Mouse (Mus musculus): ENCODE measurements around the gene S100a13.

Gene S100a13

DNA sequence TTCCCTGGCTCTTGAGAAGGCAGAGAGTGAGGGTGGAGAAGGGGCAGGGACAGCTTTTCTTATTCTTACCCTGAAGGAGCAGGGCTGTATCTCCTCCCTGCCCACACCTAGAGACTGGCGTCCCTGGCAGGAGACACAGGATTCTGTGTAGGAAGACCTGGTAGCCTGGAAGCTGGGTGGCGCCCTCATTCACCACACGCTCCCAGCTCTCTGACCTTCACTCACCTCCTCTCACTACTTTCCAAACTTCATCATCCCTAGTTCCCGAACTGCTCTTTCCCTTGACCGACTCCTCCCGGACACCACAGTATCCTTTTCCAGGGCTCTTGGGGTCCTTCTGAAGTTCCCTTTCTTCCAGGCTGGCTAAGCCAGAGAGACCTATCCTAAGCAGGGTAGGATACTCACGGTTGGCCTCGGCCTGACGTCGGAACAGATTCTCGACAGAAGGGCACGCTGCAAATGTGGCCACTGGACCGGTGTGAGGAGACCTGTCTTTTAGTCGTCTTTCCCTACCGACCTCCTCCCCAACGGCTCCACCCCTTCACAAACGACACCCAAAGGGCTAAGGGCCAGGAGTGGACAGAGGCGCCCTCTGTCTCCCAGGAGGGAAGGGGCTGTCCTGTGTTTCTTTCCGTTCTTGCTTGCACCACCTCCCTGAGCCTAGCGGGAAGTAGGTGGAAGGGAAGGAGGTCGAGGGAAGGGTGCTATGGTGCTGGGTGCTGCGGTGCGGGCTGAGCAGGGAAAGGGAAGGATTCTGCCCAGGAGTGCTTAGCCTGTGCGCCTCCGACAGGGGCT lies at the start of gene S100a13, which contains the start of gene S100a1:
TSS of gene S100a13 (plus strand) at position 640 of the 795 bp plus-strand sequence.
TSS of gene S100a1 (minus strand) at position 597 of the 795 bp plus-strand sequence.
- peak; percentile 31 for DNase-seq (ENCODE audit: extremely low read depth, low read depth)

DNA sequence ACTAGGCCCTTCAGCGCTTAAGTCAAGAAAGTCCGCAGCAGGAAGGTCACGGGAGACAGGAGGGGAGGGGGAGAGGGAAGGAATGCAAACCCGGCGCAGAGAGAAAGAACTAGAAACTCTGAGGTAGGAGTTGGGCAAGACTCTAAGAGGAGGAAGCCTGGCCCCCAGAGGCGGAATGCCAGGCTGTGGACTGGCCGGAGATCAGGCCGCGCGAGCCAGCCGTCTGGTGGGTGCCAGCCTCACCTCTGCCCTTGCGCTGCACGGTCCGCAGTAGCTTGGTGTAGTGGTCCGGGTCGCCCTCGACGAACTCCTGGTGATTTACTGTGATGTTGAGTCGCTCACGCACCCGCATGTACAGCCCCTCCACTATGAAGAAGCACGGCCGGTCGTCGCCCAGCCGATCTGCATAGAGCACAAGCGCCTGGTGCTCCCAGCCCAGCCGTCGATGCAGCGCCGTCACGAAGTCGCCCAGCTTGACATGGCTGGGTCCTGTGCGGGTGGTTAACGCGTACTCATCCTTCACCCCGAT lies 49.6 kb upstream of the S100a13 start:
- no peak for DNase-seq (ENCODE audit: extremely low read depth, low read depth)

DNA sequence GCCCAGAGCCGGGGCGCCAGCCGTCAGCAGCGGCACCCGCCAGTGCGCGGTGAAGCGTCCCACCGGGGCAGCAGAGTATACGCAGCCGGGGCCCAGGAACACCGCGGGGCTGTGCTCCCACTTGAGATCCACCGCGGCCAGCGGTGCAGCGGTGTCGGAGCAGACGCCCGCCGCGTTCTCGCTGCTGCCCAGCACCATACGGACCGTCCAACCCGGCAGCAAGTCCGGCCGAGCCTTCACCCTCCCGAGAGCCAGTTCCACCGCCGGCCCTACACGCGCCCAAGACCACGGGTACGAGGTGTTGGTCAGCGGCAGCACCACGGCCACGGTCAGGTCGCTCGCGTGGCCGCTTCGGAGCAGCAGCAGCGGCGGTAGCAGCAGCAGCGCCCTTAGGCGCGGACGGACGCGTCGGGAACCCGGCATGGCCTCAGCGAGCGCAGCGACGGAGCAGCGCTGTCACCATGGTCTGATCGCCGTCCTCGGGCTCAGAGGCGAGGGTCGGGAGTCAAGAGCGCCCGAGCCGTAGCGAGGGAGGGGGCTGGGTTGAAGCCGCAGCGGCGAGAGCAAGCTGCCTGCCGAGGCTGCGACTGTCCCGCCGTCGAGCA lies 49.1 kb upstream of the S100a13 start:
- DNase-seq (ENCODE audit: extremely low read depth, low read depth): no peak

DNA sequence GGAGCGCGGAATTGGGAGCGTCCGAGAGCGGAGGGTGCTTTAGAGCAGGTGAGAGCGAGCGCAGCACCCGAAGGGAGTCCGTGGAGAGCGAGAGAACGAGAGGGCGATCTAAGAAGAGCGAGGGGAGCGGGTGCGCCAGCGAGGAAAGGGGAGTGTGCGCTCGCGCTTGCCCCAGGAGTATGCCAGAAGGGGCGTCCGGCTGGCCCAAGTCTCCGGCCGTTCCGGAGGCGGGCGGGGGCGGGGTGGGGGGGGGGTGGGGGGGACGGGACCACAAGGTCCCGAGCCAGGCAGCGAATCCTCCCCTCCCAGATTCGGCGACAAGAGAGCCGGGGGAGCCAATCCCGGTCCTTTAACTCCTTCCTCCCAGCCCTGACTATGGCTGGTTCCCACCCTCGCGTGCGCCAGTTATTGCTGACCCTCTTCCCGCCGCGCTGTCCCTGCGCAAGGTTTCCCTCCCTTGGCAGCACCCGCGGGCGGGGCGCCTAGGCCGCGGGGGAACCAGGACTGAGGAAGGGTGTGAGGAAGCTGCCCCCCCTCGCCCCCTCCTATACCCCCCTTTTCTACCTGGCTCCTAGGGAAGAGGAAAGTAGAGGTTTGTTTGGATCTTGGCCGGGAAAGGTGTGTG lies 48.4 kb upstream of the S100a13 start, which contains the start of gene Npr1:
TSS of gene Npr1 (minus strand) at position 181 of the 625 bp plus-strand sequence.
- DNase-seq (ENCODE audit: extremely low read depth, low read depth): no peak

DNA sequence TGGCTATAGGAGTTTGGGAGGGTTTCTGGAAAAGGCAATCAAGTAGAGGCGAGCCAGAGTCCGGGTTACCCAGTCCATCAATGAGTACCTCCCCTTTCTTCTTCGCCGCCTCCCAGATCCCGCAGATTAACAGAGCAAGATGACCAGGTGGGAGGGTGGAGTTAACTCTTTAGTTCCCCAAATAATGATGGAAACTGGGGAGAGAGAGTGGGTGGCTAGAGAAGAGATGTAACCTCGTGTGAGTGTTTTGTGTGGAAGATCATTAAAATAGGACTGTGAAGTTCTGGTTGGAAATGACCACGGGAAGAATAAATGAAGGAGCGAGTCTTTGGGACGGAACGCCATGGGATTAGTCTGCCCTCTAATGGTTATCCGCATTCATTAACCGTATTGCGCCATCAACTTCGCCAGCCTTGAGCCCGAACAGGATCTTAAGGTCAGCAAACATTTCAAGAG lies 47.9 kb upstream of the S100a13 start:
- peak; percentile 54 for DNase-seq (ENCODE audit: extremely low read depth, low read depth)

DNA sequence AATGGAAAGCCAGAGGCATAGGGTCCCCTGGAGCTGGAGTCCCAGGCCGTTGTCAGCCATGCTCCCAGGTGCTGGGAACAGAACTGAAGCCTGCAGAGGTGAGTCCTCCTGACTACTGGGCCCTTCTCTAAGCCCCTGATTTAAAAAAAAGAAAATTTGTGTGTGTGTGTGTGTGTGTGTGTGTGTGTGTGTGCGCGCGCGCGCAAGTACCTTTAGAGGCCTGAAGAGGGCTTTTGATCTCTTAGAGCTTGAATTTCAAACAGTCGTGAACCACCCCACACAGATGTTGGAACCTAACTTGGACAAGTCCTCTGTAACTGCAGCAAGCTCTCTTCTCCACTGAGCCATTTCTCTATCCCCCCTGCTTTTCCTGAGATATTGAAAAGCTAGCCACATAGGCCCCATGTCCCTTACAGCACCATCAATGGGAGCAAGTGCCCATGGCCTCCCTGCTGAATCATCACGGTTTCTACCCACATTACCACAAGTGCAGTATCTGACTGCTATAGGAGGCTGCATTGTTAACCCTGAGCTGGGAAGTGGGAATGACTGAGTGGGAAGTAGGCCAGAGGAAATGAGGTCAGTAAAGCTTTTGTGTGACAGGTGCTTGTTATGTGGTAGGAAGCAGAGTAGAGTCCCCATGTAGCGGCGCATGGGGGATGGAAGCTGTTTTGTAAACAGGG lies 46.5 kb upstream of the S100a13 start:
- no peak for DNase-seq (ENCODE audit: extremely low read depth, low read depth)

DNA sequence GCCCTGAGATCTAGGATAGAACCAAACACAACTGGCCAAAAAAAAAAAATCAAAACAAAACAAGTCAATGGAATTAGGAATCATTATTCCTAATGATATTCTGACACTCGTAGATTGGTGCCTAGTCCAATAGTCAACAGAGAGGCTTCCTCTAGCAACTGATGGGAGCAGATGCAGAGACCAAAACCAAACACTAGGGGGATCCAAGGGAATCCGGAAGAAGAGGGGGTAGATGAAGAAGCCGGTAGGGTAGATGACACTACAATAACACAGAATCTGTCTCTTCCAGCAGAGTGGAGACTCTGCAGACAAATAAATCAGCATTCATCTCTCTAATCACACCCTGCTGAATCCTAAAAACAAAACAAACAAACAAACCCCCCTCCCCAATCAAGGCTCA lies 42.0 kb upstream of the S100a13 start:
- DNase-seq (ENCODE audit: extremely low read depth, low read depth): peak; percentile 85

DNA sequence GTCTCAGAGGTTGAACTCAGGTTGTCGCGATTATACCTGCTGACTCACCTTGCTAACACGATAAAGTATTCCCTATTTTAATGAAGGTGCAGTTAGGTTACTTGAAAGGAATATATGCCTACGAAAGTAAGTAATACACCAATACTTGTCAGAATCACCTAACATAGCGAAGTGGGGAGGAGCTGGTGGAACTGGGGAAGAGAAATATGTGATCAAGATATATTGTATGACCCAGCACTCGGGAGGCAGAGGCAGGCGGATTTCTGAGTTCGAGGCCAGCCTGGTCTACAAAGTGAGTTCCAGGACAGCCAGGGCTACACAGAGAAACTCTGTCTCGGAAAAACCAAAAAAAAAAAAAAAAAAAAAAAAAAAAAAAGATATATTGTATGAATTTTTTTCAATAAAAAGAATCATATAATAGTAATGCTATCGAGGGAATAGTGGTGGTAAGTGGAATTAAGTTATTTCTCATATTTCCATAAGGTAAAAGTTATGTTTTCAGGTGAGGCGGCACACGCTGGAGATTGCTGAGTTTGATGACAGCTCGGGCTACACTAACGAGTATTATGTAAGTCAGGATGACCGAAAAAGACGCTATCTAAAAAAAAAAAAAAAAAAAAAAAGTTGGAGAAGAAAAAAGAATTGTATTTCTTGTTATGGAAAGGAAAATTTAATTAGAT lies 38.9 kb upstream of the S100a13 start:
- DNase-seq (ENCODE audit: extremely low read depth, low read depth): peak; percentile 44

DNA sequence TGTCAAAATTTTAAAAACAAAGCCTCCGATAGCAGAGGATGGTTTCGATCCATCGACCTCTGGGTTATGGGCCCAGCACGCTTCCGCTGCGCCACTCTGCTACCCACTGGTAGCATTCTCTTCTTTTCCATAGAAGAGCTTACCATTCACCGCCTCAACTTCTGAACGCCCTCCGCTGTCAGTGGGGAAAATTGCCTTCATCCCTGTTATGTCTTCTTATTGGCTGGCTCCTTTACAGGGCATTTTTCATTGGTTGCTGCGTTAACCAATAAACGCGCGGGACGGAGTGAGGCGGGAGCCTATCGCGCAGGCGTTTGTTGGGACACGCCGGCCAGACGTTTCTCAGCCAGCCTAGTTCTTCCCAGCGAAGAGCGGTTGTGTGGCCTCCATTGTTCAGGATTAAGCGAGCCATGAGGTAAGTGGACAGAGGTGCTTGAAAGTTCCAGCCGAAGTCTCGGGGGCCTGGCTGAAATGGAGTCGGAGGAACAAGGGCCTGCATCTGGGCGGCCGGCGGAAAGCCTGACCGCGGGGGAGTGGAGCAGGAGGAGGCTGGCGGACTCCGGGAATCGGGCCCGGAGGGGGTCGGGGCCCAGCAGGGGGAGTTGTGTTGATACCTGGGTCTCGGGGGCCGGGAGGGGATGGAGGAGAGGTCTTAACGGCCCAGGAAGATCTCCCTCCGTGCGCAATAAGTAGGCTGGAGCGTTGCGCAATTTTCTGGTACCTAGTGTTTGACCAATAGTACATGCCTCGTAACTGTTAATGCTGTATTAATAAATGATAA lies 38.2 kb upstream of the S100a13 start, which contains the start of gene Ilf2:
TSS of gene Ilf2 (plus strand) at position 296 of the 781 bp plus-strand sequence.
- peak; percentile 98 for DNase-seq (ENCODE audit: extremely low read depth, low read depth)

DNA sequence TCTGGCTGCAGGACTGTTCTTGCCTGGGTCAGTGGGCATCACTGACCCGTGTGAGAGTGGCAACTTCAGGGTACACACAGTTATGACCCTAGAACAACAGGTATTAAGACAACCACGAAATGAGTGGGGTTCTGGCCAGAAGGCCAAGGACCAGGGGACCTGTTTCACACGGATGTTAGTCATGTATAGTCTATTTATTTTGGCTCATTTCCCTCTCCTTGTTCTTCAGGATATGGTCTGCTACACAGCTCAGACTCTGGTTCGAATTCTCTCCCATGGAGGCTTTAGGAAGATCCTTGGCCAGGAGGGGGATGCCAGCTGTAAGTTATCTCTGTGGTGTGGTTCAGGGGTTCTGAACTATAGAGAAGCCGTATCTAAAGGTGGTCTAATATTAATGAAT lies 27.2 kb upstream of the S100a13 start:
- DNase-seq (ENCODE audit: extremely low read depth, low read depth): no peak

DNA sequence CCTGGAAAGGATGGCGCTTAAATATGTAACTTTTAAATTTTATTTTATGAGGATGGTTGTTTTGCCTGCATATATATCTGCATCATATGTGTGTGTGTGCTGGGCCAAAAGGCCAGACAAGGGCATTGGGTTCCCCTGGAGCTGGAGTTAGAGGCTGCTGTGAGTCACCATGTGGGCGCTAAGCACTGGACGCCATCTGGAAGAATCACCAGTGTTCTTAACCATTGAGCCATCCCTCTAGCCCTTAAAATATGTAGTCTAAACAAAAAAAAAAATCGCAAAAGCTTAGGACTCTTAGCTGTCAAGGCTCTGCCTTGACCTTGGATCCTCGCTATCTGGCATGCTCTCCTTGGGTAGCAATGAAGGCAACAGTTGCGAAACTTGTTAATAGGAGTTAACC lies 25.7 kb upstream of the S100a13 start:
- DNase-seq (ENCODE audit: extremely low read depth, low read depth): no peak

DNA sequence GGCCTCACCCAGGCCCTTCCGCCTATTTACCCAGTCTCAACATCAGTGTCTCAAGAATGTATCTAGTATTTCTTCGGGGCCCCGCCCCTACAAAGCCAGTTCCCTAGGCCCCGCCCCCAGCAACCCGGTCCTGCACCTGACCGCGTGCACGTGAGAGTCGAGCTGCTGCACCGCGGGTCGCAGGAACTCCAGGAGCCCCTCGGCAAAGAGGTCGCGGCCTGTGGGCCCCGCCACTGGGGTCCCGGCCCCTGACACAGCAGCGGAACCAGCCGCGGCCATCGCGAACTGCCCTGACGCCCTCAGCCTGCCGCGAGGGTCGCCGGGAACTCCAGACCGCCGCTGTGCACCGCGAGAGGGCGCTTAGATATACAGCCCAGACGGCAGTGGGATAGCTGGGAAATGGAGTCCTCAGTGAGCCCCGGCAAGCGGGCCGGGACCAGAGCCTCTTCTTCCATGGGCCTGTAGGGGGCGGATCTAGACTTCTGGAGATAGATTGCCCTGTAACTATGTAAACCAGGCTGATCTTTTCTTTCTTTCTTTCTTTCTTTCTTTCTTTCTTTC lies 23.5 kb upstream of the S100a13 start, which contains the start of gene Snapin:
TSS of gene Snapin (minus strand) at position 338 of the 561 bp plus-strand sequence.
- DNase-seq (ENCODE audit: extremely low read depth, low read depth): peak; percentile 95

DNA sequence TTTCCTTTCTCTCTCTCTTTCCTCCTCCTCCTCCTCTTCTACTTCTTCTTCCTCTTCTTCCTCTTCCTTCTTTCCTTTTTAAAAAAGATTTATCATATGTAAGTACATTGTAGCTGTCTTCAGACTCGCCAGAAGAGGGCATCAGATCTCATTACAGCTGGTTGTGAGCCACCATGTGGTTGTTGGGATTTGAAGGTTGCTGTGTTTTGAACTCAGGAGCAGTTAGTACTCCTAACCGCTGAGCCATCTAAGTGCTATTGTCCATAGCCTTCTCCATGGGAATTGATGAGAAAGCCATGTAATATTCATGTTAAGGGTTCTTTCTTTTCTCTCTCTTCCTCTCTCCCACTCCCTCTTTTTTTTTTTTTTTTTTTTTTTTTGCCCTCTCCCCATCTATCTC lies 22.9 kb upstream of the S100a13 start:
- DNase-seq (ENCODE audit: extremely low read depth, low read depth): peak; percentile 81

DNA sequence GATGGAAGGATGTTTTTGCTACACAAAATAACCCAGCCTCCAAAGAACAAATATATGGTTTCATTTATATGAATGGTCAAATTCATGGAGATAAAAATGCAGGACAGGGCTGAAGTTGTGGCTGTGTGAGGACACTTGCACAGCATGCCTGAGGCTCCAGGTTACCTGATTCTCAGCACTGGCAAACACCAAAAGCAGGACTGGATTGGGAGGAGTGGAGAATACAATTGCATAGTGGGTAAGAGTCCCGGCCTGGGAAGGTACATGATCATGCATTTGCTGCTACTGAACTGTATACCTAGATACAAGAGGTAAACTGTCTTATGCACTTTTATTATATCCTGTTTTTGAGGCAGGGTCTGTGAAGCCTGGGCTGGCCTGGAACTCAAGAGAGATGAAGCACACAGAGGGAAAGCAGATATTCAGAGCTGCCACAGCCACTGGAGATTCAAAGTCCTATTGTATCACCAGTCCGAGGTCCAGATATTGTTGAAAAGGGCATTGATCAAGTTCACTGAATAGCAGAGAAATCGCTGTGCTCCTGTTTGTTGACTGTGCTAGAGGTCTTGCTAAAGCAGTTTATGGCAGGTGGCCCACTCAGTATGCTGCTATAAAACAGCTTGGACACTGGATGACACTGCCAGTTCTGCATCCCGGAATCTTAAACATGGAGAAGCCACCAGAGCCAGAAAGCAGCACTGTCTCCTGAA lies 20.2 kb upstream of the S100a13 start:
- DNase-seq (ENCODE audit: extremely low read depth, low read depth): no peak

DNA sequence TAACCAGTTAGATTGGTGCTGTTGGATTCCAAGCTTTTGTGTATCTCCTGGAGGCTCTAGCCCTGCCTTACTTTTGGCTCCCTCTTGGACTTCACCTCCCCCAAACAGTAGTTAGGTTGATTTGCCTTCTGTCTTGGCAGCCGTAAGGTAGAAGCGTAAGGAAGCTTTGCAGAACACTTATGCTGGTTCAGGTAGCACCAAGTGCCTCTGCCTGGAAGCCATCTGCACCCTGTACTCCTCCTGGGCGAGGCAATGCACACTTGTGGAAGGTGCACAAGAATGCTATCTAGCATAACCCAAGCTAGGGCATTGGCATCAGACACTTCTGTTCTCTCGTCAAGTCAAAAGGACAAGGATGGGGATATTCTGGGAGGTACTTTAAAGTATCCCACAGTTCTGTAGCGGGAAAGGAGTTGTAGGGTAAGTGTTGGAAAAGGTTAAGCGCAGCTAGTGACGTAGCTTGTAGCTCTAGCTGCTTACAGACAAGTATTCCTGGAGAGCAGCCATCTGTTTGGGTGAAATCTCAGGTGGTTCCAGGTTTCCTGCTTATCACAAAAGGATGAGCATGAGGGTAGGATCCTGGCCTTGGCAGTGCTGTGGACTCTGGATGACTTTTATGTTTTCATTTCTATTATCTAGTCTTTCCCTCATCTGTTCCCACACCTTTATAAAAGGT lies 18.2 kb upstream of the S100a13 start:
- no peak for DNase-seq (ENCODE audit: extremely low read depth, low read depth)

DNA sequence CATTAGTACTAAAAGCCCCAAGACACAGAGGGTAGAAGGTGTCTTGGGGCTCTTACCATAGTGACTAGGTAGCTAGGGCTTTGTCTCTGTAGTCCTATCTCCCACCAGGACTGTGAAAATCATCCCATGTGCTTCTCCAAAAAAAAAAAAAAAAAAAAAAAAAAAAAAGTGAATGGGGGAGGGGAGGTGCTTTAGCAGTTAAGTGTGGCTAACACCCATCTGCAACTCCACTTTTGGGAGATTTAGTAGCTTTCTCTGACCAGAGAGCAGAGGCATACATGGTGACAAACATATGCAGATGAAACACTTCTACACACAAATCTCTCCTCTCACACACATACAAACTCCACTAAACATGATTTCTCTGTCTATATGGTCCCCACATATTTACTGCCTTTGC lies 16.6 kb upstream of the S100a13 start:
- DNase-seq (ENCODE audit: extremely low read depth, low read depth): no peak

DNA sequence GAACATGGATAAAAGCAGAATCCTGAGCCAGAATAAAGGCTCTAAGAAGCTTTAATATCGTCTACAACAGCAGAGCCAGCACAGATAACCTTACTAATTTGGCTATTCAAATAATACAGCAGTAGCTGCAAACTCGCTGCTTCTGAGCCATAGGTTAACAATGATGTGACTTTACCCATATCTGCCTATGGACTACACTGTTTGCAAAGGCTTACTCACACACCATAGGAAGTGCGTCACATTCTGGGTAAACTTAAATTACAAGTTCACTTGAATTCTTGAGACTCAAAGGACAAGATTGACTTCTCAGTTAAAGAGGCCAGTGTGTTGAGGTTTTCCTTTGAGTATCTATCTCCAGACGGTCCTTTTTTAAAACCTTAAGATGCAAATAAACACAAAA lies 10.8 kb upstream of the S100a13 start:
- DNase-seq (ENCODE audit: extremely low read depth, low read depth): no peak

DNA sequence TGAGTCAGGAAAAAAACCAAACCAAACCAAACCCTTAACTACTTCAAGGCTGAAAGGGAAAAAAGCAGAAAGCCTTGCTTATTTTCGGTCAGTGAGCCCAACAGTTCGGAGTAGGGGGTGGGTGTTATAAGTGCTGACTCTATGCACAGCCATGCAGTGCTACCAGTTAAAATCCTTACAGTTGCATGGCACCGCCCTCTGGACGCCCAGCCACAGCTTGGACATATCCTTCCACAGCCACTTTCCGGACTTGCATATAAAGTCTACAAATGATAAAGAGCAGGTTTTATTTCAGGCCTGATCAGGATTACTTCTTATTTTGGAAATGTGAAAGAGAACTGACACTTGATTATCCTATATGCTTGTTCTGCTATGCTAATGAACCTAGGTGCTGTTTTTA lies 9.0 kb upstream of the S100a13 start:
- no peak for DNase-seq (ENCODE audit: extremely low read depth, low read depth)
